Mouse (Mus musculus) liver, adult 2 months (tissue): ENCODE measurements at regions not wholly inside any gene's neighbourhood (a gene's known extent, or its start where the extent isn't known, plus 50 kb on each side); places are given as distances from the start of the nearest gene placed in this dataset.

ENCODE experiments used
- CTCF ChIP-seq: fragments of 200-500 bp; IDR thresholded peaks from 2 replicates; pipeline ENCODE4 v1.5.1; 2011; ENCODE audit warnings: low read depth, low read length, control low read depth
- POLR2A ChIP-seq: fragments of 200-500 bp; IDR thresholded peaks from 2 replicates; pipeline ENCODE4 v1.6.1; 2011; ENCODE audit warnings: low read length, control low read depth; ENCODE audit not compliant: insufficient read depth; ENCODE audit errors: extremely low read depth

DNA sequence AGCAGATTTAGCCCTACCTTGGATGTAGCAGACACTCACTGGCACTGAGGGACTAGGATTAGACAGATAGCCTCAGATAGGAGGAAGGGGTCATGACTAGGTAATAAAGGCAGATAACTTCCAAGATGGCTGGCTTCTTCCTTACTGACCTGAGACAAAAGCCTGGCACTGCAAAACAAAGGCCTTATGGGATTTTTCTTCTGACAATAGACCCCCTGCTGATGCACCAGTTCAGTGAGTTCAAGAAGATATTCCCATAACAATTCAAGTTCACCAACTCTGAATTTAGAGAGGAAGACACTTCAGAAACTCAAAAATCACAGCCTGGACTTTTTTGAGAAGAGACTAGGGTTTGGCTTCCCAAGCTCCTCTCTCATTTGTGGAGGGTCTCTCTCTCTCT lies 75.4 kb upstream of the Alg10b start:
- TF ChIP-seq CTCF: no peak
- no peak for TF ChIP-seq POLR2A
